Mouse (Mus musculus) spleen, postnatal 4 days (tissue): ENCODE data around the gene Npr2.

Source experiments
- DNase-seq, 2 experiments: peaks; one replicate each; pipeline ENCODE4 v3.0.0; 2022; ENCODE audit warnings: low spot score in 2 of 2

The Npr2 gene

DNA sequence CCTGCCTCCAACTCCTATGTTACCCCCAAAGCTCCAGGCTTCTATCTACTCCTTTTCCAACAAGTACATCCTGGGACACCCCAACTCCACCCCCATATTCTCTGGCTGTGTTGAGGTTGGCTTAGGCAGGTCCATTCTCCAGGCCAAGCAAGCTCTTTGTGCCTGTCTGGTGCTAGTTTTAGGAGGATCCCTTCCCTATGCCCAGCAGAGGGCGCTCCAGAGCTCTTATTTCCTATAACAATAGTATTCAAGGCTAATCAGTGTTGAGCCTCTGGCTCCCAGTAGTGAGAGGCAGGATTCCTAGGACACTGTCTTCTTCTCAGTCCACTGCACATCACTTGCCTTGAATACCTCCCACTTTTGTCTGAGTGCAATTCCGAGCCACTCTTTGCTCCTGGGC is 40.3 kb downstream of the Npr2 start:
- DNase-seq, result peak; percentile 77 to 93

DNA sequence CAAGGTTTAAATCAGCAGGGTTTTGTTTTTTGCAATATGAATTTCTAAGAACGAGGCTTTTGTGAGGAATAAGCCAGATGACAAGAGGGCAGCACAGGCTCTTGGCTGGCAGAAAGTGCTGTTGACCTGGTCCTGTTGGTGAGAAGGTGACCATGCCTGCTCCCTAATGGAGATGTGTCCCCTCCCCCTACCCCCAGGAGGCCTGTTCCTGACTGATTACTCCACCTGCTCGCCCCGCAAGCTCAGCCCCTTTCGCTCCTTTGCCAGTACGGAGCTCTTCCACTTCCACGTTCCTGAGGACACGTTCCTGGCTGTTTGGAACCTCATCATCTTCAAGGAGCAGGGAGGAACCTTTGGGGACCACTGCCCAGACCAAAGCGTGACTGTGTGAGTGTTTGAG is 42.0 kb downstream of the Npr2 start:
- DNase-seq, result no peak

DNA sequence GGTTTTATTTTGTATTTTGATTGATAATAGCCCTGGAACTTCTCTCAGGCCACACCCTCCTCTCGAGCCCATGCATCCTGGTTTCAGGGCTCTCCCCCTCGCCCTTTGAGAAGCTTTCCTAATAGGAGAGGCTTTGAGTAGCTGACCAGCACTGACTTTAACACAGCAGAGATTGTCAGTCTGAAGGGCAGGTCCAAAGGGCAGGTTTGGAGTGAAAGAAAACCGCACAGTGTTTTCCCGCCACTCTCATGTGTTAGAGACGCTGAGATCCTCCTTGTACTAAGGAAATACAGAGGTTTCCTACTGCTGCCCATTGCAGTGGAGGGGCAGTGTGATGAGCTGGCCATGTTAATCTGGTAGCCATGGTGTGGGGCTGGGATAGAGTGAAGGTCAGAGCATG is 43.2 kb downstream of the Npr2 start:
- DNase-seq, result no peak

DNA sequence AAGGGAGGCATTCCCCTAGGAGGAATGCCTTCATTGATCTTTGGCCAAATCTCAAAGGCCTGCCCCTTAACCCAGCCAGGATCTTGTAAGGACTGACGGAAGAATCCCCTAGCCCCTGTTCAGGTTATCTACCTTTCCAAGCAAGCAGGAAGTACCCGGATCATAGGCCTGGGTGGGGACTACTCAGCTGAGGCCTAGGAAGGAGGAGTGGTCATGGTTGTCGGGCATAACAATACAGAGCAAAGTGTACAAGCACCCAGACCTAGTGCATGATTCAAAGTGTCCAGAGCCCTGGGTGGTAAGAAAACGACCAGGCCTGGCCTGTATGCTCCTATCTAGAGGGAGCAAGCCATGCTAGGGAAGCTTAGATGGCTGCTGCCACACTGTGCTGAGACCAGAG is 43.9 kb downstream of the Npr2 start:
- no peak for DNase-seq

DNA sequence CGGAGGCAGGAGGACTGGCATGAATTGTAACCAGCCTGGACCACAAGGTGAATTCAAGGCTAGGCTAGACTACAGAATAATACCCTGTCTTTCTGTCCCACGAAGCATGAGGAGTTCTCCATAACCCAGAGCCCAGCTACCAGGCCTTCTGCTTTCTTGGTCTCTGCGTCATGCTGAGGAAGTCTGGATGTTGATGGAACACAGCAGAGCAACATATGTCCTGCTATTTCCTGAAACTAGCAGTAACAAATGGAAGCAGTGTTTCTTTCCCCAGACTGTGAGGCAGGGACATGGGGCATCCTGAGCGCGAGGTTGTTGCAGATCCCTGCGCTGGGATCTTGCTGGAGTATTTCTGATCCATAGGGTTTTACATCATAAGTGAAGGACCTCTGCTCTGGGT is 46.8 kb downstream of the Npr2 start:
- no peak for DNase-seq

DNA sequence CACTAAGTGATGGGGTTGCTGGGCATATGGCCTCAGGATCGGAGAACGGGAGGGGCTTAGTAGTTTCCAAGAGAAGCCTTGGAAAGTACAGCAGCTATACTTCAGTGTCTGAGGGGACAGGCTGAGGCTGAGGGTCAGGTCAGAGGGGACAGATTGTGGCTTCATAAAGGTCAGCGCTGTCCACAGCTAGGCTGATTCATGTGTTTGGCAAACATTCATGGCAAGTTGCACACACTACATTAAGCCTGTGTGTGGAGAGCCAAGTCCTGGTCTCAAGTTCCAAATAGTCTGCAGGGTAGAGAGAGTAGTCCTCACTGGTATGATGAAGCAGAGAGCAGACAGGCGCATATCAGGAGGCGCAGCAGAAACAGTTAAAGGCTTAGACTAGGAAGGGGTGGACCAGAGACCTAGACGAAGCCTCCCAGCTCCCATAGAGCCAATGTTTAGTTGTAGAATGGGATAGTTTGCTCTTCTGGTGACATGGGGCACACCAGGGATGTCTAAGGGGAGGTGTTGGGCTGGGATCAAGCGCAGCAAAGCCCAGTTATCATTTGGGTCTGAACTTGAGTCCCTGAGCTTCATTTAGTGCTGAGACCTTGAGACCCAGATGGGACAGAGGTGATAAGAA is 47.8 kb downstream of the Npr2 start:
- no peak for DNase-seq

DNA sequence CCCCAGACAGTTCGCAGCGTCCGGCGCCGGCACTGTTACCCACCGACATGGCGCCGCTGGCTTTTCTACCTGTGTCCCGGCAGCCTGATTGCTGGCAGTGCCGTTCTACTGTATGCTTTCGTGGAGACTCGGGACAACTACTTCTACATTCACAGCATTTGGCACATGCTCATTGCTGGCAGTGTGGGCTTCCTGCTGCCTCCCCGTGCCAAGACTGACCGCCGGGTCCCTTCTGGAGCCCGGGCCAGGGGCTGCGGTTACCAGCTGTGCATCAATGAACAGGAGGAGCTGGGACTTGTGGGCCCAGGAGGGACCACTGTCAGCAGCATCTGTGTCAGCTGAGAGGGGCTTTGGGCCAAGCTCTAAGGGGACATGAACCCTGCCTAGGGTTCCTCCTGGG is 58.3 kb downstream of the Npr2 start:
- no peak for DNase-seq

DNA sequence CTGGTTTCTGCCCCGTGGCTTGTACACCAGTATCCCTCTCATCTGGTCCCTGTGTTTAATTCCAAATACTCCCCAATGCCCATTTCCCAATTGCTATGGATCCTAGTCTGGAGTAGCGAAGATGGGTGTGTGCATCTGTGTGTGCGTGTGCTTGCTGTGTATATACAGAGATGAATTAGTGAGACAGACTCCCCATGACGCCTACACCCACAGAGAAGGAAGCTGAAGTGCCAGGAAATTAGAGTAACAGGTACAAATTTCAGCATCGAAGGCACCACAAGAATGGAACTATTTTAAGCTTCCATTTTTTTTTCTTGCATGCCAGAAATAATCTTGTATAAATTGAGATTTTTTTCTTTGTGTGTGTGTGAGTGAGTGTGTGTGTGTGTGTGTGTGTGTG is 59.3 kb downstream of the Npr2 start:
- DNase-seq, result no peak

DNA sequence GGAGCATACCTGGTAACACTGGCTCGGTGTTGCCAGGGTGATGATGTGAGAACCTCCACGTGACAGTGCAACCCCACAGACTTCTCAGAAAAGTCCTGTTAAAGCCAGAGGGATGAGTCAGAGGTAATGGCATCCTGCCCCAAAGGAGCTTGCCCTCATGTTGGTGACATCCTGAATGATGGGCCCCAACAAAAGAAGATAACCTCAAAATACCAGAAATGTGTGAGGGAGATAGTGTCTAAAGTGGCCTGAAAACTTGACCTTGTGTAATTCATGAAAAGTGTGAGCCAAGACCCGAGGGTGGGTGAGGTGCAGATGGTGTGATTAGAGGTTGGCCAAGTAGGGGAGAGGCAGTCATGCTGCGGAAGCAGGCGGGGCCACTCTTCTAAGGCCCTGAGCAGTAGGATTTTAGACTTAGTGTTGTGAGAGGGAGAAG is 62.1 kb downstream of the Npr2 start:
- DNase-seq, result no peak

DNA sequence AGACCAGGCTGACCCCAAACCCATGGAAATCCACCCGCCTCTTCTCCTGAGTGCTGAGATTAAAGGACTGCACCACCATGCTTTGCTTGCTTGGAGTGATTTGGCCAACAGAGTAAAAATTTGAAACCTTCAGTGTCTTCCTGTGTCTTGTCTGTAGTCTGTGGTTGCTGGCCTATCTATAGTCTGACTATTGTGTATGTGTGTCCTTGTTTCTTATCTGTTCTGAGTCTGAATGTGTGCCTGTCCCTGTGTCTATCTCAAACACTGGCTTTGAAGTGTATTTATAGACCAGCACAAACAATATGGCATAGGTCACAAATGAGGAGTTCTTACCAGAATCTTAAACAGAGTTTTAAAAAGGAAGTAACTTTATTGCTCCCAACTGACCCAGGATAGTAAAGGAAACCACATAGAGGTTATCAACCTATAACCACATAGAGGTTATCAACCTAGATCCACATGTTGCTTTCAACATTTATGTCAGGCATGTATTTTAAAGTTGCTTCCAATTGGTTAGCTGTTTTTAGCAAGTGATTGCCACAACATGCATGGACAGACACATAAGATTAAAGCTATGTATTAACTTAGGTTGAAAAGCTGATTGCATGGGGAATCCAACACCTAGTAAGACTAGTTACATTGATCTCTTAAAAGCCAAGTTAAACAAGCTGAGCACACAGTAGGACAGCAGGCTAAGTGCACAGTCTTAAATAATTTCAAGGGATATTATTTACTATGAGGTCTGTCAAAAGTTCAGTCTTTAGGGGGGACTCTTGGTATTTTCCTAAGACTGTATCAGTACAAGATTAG is 62.9 kb downstream of the Npr2 start:
- no peak for DNase-seq

DNA sequence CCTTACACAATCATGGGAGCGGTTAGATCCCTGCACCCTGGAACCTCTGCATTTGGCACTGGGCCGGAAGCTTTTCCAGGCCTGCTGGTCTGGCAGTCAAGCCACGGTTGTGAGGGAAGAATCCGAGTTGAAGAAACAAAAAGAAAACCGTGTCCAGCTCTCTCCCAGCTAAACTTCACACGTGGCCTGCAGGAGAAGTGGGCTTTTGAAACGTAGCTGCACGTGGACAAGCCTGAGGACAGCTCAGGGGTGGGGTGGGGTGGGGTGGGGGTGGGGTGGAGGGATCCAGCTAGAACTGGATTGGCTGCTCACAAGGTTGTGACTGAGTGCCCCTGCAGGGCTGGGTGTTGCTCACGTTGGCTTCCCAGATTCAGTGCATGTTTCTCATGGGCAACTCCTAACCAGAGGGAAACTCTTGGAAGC is 63.5 kb downstream of the Npr2 start:
- no peak for DNase-seq

DNA sequence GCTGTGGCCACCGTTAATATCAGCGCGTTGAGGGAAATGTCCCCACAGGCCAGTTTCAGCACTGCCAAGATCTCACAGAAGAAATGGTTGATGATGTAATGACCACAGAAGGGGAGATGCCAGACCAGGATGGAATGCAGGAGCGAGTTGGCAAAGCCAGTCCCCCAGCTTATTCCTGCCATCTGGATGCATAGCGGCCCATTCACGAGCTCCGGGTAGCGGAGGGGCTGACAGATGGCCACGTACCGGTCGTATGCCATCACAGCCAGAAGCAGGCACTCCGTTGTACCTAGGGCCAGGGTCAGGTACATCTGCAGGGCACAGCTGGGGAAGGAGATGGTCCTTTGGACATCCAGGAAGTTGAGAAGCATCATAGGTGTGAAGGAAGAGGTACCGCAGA is 64.8 kb downstream of the Npr2 start:
- no peak for DNase-seq

DNA sequence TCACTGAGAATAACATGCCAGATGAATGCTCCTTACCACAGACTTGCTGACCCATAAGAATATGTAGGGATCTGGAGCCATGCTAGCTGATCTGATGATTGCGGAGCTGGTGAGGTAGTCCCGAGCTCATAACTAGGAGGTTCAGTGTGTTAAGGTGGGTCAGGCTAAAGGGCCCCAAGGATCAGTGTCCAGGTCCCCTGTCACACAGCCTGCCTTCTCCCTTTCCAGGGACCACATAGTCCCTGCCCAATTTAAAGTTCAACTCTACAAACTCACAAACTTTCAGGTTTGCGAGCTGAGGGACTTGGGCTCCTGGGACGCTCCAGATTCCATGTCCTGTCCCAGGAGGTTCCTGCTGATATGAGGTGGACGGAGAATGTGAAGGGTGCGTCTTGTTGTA is 69.0 kb downstream of the Npr2 start, which contains the start of gene Olfr70:
Gene Olfr70 (minus strand): TSS at position 101 of the 400 bp plus-strand sequence.
- no peak for DNase-seq
